Mouse (Mus musculus) kidney, postnatal 0 days (tissue): ENCODE data around the gene Ccdc138. TPM values are rescaled to one million over a fixed set of nuclear protein-coding genes. Genes with fewer than 3 reads are reported as not detected.
"Not testable (repeated sequence)": the region's sequence is repeated elsewhere in the genome, so short reads cannot be mapped to it uniquely, and the experiment has no call there.

Source experiments
- ATAC-seq: fragments of 200-750 bp; cut with Nextera tagmentation; replicated peaks from 2 replicates; pipeline ENCODE4 v1.8.0; 2017; ENCODE audit warnings: low read depth, moderate number of reproducible peaks, moderate TSS enrichment, moderate library complexity; ENCODE audit not compliant: low FRiP score
- DNase-seq: peaks from one replicate; pipeline ENCODE4 v3.0.0-alpha.2; 2016; ENCODE audit warnings: low spot score
- H3K27ac ChIP-seq: fragments of 300-500 bp; sonication (generic); 2 replicates; pipeline ENCODE4 v1.5.1; 2014; ENCODE audit warnings: mild to moderate bottlenecking
- H3K27me3 ChIP-seq: fragments of 300-500 bp; sonication (generic); 2 replicates; pipeline ENCODE4 v1.6.1; 2014; ENCODE audit warnings: low read length, mixed read lengths; ENCODE audit not compliant: insufficient read depth
- H3K36me3 ChIP-seq: fragments of 300-500 bp; sonication (generic); 2 replicates; pipeline ENCODE4 v1.6.1; 2014; ENCODE audit warnings: low read length, mixed read lengths; ENCODE audit not compliant: insufficient read depth
- H3K4me1 ChIP-seq: fragments of 300-500 bp; sonication (generic); replicated peaks from 2 replicates; pipeline ENCODE4 v1.6.1; 2014; ENCODE audit warnings: antibody characterized with exemption, low read length, mixed read lengths; ENCODE audit not compliant: insufficient read depth
- H3K4me2 ChIP-seq: fragments of 300-500 bp; sonication (generic); 2 replicates; pipeline ENCODE4 v1.6.1; 2014; ENCODE audit warnings: mild to moderate bottlenecking, low read length, moderate library complexity, mixed read lengths
- H3K4me3 ChIP-seq: fragments of 300-500 bp; sonication (generic); replicated peaks from 2 replicates; pipeline ENCODE4 v1.5.1; 2014; ENCODE audit warnings: low read depth, low read length
- H3K9ac ChIP-seq: fragments of 300-500 bp; sonication (generic); 2 replicates; pipeline ENCODE4 v1.6.1; 2014; ENCODE audit warnings: low read depth, low read length
- H3K9me3 ChIP-seq: fragments of 300-500 bp; sonication (generic); replicated peaks from 2 replicates; pipeline ENCODE4 v1.6.1; 2016; ENCODE audit warnings: low read length, inconsistent platforms, mixed read lengths
- CTCF ChIP-seq: IDR thresholded peaks from 2 replicates; pipeline ENCODE4 v1.5.1; 2016; ENCODE audit warnings: antibody characterized with exemption, low read depth, mild to moderate bottlenecking, moderate library complexity
- WGBS: fragments of 180-500 bp; shearing (Covaris S2); extraction: QIAGEN DNeasy Blood & Tissue Kit; methylation state at CpG from one replicate; pipeline ENCODE4 v1.1.7; 2014; 5-methylcytosine and 5-hydroxymethylcytosine counted together
- polyA plus RNA-seq: library from polyadenylated mRNA; unstranded; fragments of >200 nt; fragmentation: Nextera tagmentation; extraction: Ambion mirVana; gene quantifications from 2 replicates; pipeline ENCODE4 v1.2.1, GENCODE M21; 2015

The Ccdc138 gene
- polyA plus RNA-seq, 1 experiment from 2014 or later = 4.6 TPM

DNA sequence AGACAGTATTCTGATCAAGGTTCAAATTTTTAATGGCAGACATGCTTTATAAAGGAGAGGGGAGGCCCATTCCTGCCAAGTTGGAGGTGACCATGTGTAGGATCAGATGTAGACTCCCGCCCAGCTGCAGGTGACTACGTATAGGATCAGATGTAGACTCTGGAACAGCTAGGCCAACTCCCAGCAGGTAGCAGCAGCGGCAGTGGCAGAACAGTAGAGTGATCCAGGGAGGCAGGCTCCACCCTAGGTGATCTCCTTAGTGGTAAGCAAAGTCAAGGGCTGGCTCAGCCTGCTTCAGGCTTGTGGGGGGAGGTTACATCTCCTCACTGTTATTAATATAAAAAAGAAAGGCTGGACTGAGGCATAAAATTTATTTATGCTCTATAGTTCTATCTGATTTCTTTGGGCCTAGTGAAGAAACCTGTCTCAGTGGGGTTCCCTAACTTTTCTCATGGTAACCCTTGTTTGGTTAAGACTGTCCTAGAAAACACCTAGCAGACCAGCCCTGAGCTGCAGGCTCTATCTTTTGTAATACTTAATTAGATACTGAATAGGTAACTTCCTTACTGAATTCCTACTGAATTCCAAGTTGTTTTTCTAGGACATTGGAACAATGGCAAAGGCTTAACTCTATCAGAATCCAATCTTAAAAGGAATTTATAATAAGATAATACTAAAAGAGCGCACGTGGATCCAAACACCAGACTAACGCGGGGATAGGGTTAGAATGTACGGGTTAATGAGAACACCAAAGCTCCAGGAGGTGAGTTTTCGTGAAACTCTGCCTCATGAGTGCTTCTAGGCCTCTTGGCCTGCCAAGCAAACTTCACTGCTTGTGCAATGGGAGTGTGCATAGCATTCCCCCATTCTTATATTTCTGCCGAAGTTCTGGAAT, 33.4 kb downstream of the Ccdc138 start:
- Histone ChIP-seq H3K9me3 (no peaks in the 10 kb centered on the region; the same call in 1 of the 2 replicates), H3K4me1 (no peaks in the 10 kb centered on the region), H3K27ac (no peak overlapping the region), H3K4me2 (no peak overlapping the region), H3K36me3 (no peaks in the 10 kb centered on the region), H3K4me3 (no peak overlapping the region), H3K9ac (no peak overlapping the region), H3K27me3 (no peaks in the 10 kb centered on the region)
- ATAC-seq (no peak), DNase-seq (no peak)
- TF ChIP-seq CTCF = no peak
- WGBS = 87% methylated on average over 10 of the region's 10 CpGs

DNA sequence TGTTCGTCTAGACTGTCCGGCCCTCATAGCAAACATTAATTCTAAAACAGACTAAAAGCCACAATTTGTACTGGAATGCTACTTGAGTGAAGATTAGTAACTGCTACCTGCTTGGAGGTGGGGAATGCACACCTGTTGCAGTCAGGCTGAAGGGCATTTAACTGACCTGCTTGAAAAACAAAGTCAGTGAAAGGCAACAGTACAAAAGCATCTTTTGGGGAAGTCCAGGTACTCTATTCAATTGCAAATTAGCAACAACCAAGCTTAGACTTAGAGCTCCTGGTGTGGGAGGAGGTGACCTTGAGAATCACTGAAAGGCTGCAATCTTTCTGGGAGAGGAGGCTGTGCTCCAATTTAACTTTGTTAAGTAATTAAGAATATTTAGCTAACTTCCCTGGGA, 34.4 kb downstream of the Ccdc138 start:
- no peak for ATAC-seq
- no peaks in the 10 kb centered on the region for H3K4me1 ChIP-seq
- WGBS = 98% methylated on average over 2 of the region's 2 CpGs

DNA sequence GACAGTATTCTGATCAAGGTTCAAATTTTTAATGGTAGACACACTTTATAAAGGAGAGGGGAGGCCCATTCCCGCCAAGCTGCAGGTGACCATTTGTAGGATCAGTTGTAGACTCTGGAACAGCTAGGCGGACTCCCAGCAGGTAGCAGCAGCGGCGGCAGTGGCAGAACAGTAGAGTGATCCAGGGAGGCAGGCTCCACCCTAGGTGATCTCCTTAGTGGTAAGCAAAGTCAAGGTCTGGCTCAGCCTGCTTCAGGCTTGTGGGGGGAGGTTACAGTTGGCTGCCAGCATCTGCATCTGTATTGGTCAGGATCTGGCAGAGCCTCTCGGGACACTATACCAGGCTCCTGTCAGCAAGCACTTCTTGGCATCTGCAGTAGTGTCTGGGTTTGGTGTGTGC, 38.5 kb downstream of the Ccdc138 start:
- H3K4me1 ChIP-seq, DNase-seq, ATAC-seq, H3K27me3 ChIP-seq, H3K27ac ChIP-seq, H3K4me2 ChIP-seq, H3K9me3 ChIP-seq, H3K4me3 ChIP-seq, H3K36me3 ChIP-seq, H3K9ac ChIP-seq: not testable (repeated sequence)
- 89% methylated on average over 5 of the region's 5 CpGs for WGBS

More for the DNA sequence above, 34.4 kb downstream of the Ccdc138 start:
- no peak overlapping the region for H3K27ac ChIP-seq
- H3K36me3 ChIP-seq = no peaks in the 10 kb centered on the region
- no peak overlapping the region for H3K4me3 ChIP-seq
- TF ChIP-seq CTCF = no peak
- DNase-seq = no peak
- H3K27me3 ChIP-seq = no peaks in the 10 kb centered on the region
- no peak overlapping the region for H3K9ac ChIP-seq
- no peaks in the 10 kb centered on the region; the same call in 1 of the 2 replicates for H3K9me3 ChIP-seq
- no peak overlapping the region for H3K4me2 ChIP-seq

DNA sequence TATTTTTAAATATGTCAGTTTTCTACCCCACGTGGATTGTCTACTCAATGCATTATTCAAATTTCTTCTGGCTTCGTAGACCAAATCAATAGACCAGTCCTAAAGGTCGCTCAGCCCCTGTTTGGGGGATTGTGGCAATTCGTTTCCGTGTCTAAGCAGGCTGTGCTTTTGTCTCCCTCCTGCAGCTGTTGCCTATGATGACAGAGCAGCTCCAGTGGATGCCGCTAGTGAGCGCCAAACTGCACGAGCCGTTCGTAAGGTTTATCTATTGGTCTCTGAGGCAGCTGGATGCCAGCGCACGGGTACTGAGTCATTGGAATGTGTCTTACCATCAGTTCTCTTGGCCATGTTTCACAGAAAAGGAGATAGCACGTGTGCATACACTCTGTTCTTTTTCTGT, 42.9 kb downstream of the Ccdc138 start:
- DNase-seq = no peak
- 78% methylated on average over 13 of the region's 13 CpGs for WGBS

DNA sequence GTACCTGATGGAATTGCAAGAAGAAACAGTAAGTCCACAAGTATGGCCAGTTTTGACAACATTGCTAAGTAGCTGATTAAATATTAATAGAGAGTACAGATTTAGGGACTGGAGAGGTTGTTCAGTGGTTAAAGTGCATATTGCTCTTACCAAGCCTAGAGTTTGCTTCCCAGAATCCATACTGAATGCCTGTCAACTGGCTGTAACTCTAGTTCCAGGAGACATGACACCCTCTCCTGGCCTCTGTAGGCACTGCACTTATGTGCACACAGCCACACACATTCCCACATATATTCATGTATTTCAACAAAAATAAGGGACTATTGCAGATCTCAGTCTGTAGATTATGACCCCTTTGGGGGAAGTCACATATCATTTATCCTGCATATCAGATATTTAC, 51.0 kb downstream of the Ccdc138 start:
- Histone ChIP-seq H3K9me3 (no peaks in the 10 kb centered on the region), H3K4me3 (no peak overlapping the region), H3K27me3 (no peaks in the 10 kb centered on the region), H3K4me2 (no peak overlapping the region), H3K36me3 (no peaks in the 10 kb centered on the region), H3K4me1 (no peaks in the 10 kb centered on the region), H3K27ac (no peak overlapping the region), H3K9ac (no peak overlapping the region)
- DNase-seq (no peak), ATAC-seq (no peak)
- peak; percentile 35; the same call in 1 of the 2 replicates for TF ChIP-seq CTCF

More for the DNA sequence above, 42.9 kb downstream of the Ccdc138 start:
- Histone ChIP-seq H3K4me2 (no peak overlapping the region), H3K4me1 (no peaks in the 10 kb centered on the region), H3K9me3 (no peaks in the 10 kb centered on the region; the same call in 1 of the 2 replicates), H3K9ac (no peak overlapping the region), H3K27me3 (no peaks in the 10 kb centered on the region), H3K36me3 (no peaks in the 10 kb centered on the region), H3K4me3 (no peak overlapping the region), H3K27ac (no peak overlapping the region)
- no peak for ATAC-seq
- TF ChIP-seq CTCF = no peak

DNA sequence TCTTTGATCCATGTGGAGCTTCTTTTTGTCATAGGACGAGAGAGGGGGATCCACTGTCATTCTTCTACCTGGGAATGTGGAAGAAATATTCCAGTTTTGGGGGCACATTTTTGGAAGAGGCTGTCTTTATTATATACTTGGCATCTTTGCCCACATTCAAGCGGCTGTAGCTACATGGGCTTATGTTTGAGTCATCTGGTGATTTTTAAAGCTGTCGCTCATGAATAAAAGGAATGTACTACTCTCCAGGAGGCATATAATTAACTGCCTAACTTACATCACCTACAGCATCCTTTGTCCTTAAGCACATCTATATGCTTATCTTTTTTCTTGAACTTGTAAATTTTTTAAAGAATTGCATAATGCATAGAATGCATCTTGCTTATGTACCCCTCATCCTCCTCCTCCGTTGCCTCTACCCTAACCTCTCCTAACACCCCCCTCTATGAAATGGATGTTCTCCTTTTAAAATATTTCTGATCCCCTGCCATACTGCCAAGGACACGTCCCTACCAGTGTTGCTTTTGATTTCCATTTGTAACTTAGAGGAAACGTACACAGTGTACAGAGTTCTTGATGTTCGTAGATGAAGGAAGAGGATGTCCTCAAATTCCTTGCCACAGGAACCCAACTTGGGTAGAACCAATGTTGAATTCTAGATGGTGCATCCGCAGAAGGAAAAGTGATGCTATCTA, 57.1 kb downstream of the Ccdc138 start:
- Histone ChIP-seq H3K9me3 (no peaks in the 10 kb centered on the region), H3K9ac (no peak overlapping the region), H3K36me3 (no peaks in the 10 kb centered on the region), H3K4me3 (no peak overlapping the region), H3K4me1 (no peaks in the 10 kb centered on the region), H3K4me2 (no peak overlapping the region), H3K27ac (no peak overlapping the region), H3K27me3 (no peaks in the 10 kb centered on the region)
- DNase-seq (no peak), ATAC-seq (no peak)
- 89% methylated on average over 8 of the region's 8 CpGs for WGBS
- no peak for TF ChIP-seq CTCF
